In the genomic region with DNA sequence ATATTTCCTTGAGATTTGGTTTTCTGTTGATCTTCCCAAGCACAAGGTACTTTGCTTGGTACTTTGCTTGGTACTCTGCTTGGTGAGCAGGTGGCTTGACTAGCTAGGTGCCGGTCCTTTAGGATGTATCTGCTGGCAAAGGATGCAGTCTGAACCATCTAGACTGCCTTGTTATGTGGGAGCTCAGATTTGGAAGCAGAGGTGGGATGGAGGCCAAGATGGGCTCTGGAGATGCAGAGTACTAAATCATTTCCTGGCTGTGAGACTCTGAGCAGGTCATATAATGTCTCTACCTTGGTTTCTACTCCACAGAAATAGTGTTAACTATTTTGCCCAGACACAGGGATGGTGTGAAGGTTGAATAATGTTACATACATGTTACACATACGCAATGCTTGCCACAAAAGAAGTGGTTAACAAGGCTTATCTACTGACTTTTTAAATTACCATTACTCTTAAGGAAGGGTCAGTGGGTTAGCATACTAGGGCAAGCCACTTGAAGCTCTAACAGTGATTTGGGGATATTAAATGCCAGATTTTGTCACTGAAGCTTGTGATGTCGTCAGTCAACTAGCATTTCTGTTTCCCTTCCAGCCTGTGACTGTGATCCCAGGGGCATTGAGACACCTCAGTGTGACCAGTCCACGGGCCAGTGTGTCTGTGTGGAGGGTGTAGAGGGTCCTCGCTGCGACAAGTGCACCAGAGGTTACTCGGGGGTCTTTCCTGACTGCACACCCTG, we compare ENCODE assay signal across 27 mouse cellular contexts. TPM values are rescaled to one million over a fixed set of nuclear protein-coding genes. Genes with fewer than 3 reads are reported as not detected.
DNase-seq lines count a peak whose midpoint lies in the region; ATAC-seq lines count a peak whose summit lies in the region.
"Had no signal": no experiment of that assay in that cellular context is flagged by ENCODE, and none has a peak within 500 bp of the region (broad histone marks: within the 10 kb centered on the region; RNA-seq: fewer than 3 reads in every experiment).

No protein-coding gene starts in this region.

- ATAC-seq in heart, embryonic 15.5 days (replicated peaks; ENCODE audit: insufficient number of reproducible peaks, insufficient read depth, low FRiP score, low read depth), result no peak; the same call in 1 of the 2 replicates
- peak; percentile 34; the same call in 1 of the 2 replicates for ATAC-seq in hindbrain, embryonic 16.5 days
- ATAC-seq in forebrain, embryonic 16.5 days, result no peak
- ATAC-seq: intestine, postnatal 0 days; midbrain, embryonic 15.5 days; Patski had no signal

- H3K9me3 ChIP-seq in heart, embryonic 15.5 days (replicated peaks), result no peaks in the 10 kb centered on the region
- peaks cover 5% of the 10 kb centered on the region; the same call in 1 of the 2 replicates for H3K9me3 ChIP-seq in hindbrain, embryonic 16.5 days (ENCODE audit: control insufficient read depth, low read length)
- H3K9me3 ChIP-seq in hindbrain, embryonic 10.5 days, result no peaks in the 10 kb centered on the region
- H3K9me3 ChIP-seq in embryonic facial prominence, embryonic 10.5 days, result no peaks in the 10 kb centered on the region
- H3K9me3 ChIP-seq in forebrain, embryonic 16.5 days (ENCODE audit: control insufficient read depth, low read length), result no peaks in the 10 kb centered on the region
- H3K9me3 ChIP-seq: forebrain, embryonic 10.5 days; limb, embryonic 15.5 days; liver, embryonic 13.5 days; midbrain, embryonic 10.5 days; midbrain, embryonic 15.5 days had no signal

- peaks cover 91% of the 10 kb centered on the region for H3K36me3 ChIP-seq in heart, embryonic 15.5 days
- no peaks in the 10 kb centered on the region for H3K36me3 ChIP-seq in hindbrain, embryonic 16.5 days (ENCODE audit: control insufficient read depth, insufficient read depth, low read length)
- H3K36me3 ChIP-seq in hindbrain, embryonic 10.5 days, result peaks cover 8% of the 10 kb centered on the region; the same call in 1 of the 2 replicates
- peaks cover 90% of the 10 kb centered on the region for H3K36me3 ChIP-seq in embryonic facial prominence, embryonic 10.5 days (replicated peaks)
- H3K36me3 ChIP-seq in forebrain, embryonic 16.5 days (ENCODE audit: control insufficient read depth, insufficient read depth), result no peaks in the 10 kb centered on the region
- H3K36me3 ChIP-seq: liver, embryonic 13.5 days; midbrain, embryonic 15.5 days had no signal

- no peak overlapping the region for H3K9ac ChIP-seq in heart, embryonic 15.5 days
- no peak overlapping the region for H3K9ac ChIP-seq in hindbrain, embryonic 16.5 days (ENCODE audit: low read depth, low read length)
- H3K9ac ChIP-seq in forebrain, embryonic 16.5 days (replicated peaks; ENCODE audit: low read depth, low read length), result no peak overlapping the region
- H3K9ac ChIP-seq: embryonic facial prominence, embryonic 13.5 days; forebrain, postnatal 0 days; limb, embryonic 15.5 days; liver, embryonic 13.5 days; midbrain, embryonic 15.5 days; neural tube, embryonic 15.5 days had no signal

- no peak overlapping the region for H3K4me3 ChIP-seq in heart, embryonic 15.5 days
- H3K4me3 ChIP-seq in hindbrain, embryonic 16.5 days (ENCODE audit: low read length), result no peak overlapping the region
- H3K4me3 ChIP-seq in hindbrain, embryonic 10.5 days, result no peak overlapping the region
- no peak overlapping the region for H3K4me3 ChIP-seq in embryonic facial prominence, embryonic 10.5 days
- no peak overlapping the region for H3K4me3 ChIP-seq in forebrain, embryonic 16.5 days (replicated peaks; ENCODE audit: low read length)
- H3K4me3 ChIP-seq: embryonic facial prominence, embryonic 13.5 days; forebrain, embryonic 10.5 days; limb, embryonic 15.5 days; liver, embryonic 13.5 days; midbrain, embryonic 10.5 days; midbrain, embryonic 15.5 days; neural tube, embryonic 15.5 days had no signal

- WGBS in heart, embryonic 15.5 days, result 75% methylated on average over 7 of the region's 7 CpGs
- WGBS in hindbrain, embryonic 16.5 days, result 76% methylated on average over 7 of the region's 7 CpGs
- WGBS in hindbrain, embryonic 10.5 days, result 91% methylated on average over 7 of the region's 7 CpGs
- 93% methylated on average over 7 of the region's 7 CpGs for WGBS in embryonic facial prominence, embryonic 10.5 days
- 85% methylated on average over 7 of the region's 7 CpGs for WGBS in forebrain, embryonic 16.5 days

- H3K27me3 ChIP-seq in heart, embryonic 15.5 days, result no peaks in the 10 kb centered on the region
- no peaks in the 10 kb centered on the region for H3K27me3 ChIP-seq in hindbrain, embryonic 16.5 days (replicated peaks; ENCODE audit: control insufficient read depth, insufficient read depth, low read length)
- no peaks in the 10 kb centered on the region for H3K27me3 ChIP-seq in hindbrain, embryonic 10.5 days (ENCODE audit: insufficient read depth, poor library complexity, severe bottlenecking)
- no peaks in the 10 kb centered on the region for H3K27me3 ChIP-seq in embryonic facial prominence, embryonic 10.5 days (replicated peaks; ENCODE audit: low read depth, poor library complexity, severe bottlenecking)
- H3K27me3 ChIP-seq in forebrain, embryonic 16.5 days (replicated peaks; ENCODE audit: control insufficient read depth, insufficient read depth, low read length), result no peaks in the 10 kb centered on the region
- H3K27me3 ChIP-seq: embryonic facial prominence, embryonic 13.5 days; limb, embryonic 15.5 days; liver, embryonic 13.5 days; midbrain, embryonic 15.5 days; neural tube, embryonic 15.5 days; Patski had no signal

- peak overlapping the region; percentile 67 for H3K27ac ChIP-seq in heart, embryonic 15.5 days
- H3K27ac ChIP-seq in hindbrain, embryonic 16.5 days (ENCODE audit: low read depth, low read length), result no peak overlapping the region
- no peak overlapping the region for H3K27ac ChIP-seq in hindbrain, embryonic 10.5 days
- H3K27ac ChIP-seq in embryonic facial prominence, embryonic 10.5 days (replicated peaks), result no peak overlapping the region
- no peak overlapping the region for H3K27ac ChIP-seq in forebrain, embryonic 16.5 days (ENCODE audit: low read length)
- H3K27ac ChIP-seq: embryonic facial prominence, embryonic 13.5 days; forebrain, embryonic 10.5 days; limb, embryonic 15.5 days; liver, embryonic 13.5 days; midbrain, embryonic 10.5 days; midbrain, embryonic 15.5 days had no signal

- DNase-seq in cerebellum, postnatal 14 days, result peak; percentile 33
- no peak for DNase-seq in cerebellum, adult 18-20 months
- DNase-seq in heart, postnatal 4 days, result no peak
- no peak for DNase-seq in hindbrain, embryonic 10.5 days (ENCODE audit: low spot score)
- DNase-seq in embryonic facial prominence, embryonic 10.5 days (ENCODE audit: low spot score), result peak; percentile 3
- DNase-seq: cerebellum, adult 2 months; embryo, embryonic 11 days; kidney, postnatal 4 days; liver, embryonic 13.5 days; lung, adult 18-20 months; lung, postnatal 10 days; retina, postnatal 1 day; right cerebral cortex, postnatal 14 days; thymus, postnatal 4 days had no signal

- H3K4me2 ChIP-seq in heart, embryonic 15.5 days, result no peak overlapping the region
- no peak overlapping the region for H3K4me2 ChIP-seq in hindbrain, embryonic 16.5 days (ENCODE audit: low read length)
- no peak overlapping the region for H3K4me2 ChIP-seq in forebrain, embryonic 16.5 days (ENCODE audit: low read length)
- H3K4me2 ChIP-seq: embryonic facial prominence, embryonic 13.5 days; limb, embryonic 15.5 days; liver, embryonic 13.5 days; midbrain, embryonic 15.5 days; neural tube, embryonic 15.5 days had no signal

- H3K4me1 ChIP-seq in heart, embryonic 15.5 days (replicated peaks), result peaks cover 37% of the 10 kb centered on the region
- no peaks in the 10 kb centered on the region; the same call in 1 of the 2 replicates for H3K4me1 ChIP-seq in hindbrain, embryonic 16.5 days (ENCODE audit: control insufficient read depth, insufficient read depth, low read depth, low read length)
- H3K4me1 ChIP-seq in hindbrain, embryonic 10.5 days (replicated peaks), result no peaks in the 10 kb centered on the region
- H3K4me1 ChIP-seq in embryonic facial prominence, embryonic 10.5 days, result peaks cover 23% of the 10 kb centered on the region
- H3K4me1 ChIP-seq in forebrain, embryonic 16.5 days (replicated peaks; ENCODE audit: control insufficient read depth, insufficient read depth, low read length), result peaks cover 9% of the 10 kb centered on the region
- H3K4me1 ChIP-seq: forebrain, embryonic 10.5 days; liver, embryonic 13.5 days; midbrain, embryonic 10.5 days; midbrain, embryonic 15.5 days had no signal

RNA-seq across cellular contexts. Expression of gene Dld, which starts 33.4 kb away (rescaled TPM):
- polyA plus RNA-seq in heart, embryonic 15.5 days (2015; fragmentation: Nextera tagmentation; extraction: Ambion mirVana), result 185 and 235 TPM in 2 replicates
- 100 to 1,000 TPM; 309 to 328 TPM for total RNA-seq in heart, postnatal 4 days (2021)
- polyA plus RNA-seq in hindbrain, embryonic 16.5 days (2015; fragmentation: Nextera tagmentation; extraction: Ambion mirVana), result 122 and 130 TPM in 2 replicates
- 115 and 129 TPM in 2 replicates for polyA plus RNA-seq in hindbrain, embryonic 10.5 days (2016; fragmentation: Nextera tagmentation; extraction: Ambion mirVana)
- polyA plus RNA-seq in embryonic facial prominence, embryonic 10.5 days (2016; fragmentation: Nextera tagmentation; extraction: Ambion mirVana), result 145 and 147 TPM in 2 replicates
- 121 and 136 TPM in 2 replicates for polyA plus RNA-seq in forebrain, embryonic 16.5 days (2015; fragmentation: Nextera tagmentation; extraction: Ambion mirVana)

RNA-seq across cellular contexts. Expression of gene Lamb1, which starts 52.8 kb away (rescaled TPM):
- 90.9 and 99.5 TPM in 2 replicates for polyA plus RNA-seq in heart, embryonic 15.5 days (2015; fragmentation: Nextera tagmentation; extraction: Ambion mirVana)
- total RNA-seq in heart, postnatal 4 days (2021), result 100 to 1,000 TPM; 266 to 279 TPM
- 16.9 and 23.7 TPM in 2 replicates for polyA plus RNA-seq in hindbrain, embryonic 16.5 days (2015; fragmentation: Nextera tagmentation; extraction: Ambion mirVana)
- polyA plus RNA-seq in hindbrain, embryonic 10.5 days (2016; fragmentation: Nextera tagmentation; extraction: Ambion mirVana), result 21.8 and 23.7 TPM in 2 replicates
- 37.2 and 42.5 TPM in 2 replicates for polyA plus RNA-seq in embryonic facial prominence, embryonic 10.5 days (2016; fragmentation: Nextera tagmentation; extraction: Ambion mirVana)
- 21.5 and 25.5 TPM in 2 replicates for polyA plus RNA-seq in forebrain, embryonic 16.5 days (2015; fragmentation: Nextera tagmentation; extraction: Ambion mirVana)
- total RNA-seq: MEL had no signal

Comparison
In these comparisons a context has a peak if more than half of its experiments do, and no peak if none do; other contexts are left out.
1. DNase-seq: peak in cerebellum, postnatal 14 days (2 of 2) and embryonic facial prominence, embryonic 10.5 days (single experiment); none in cerebellum, adult 18-20 months (0 of 2), heart, postnatal 4 days (single experiment) and hindbrain, embryonic 10.5 days (single experiment).